Mouse (Mus musculus) heart, postnatal 10 days (tissue): Measurements from ENCODE around the gene Mrtfa. TPM values are rescaled to one million over a fixed set of nuclear protein-coding genes. Genes with fewer than 3 reads are reported as not detected.

Source experiments
- DNase-seq, 2 experiments: peaks; one replicate each; pipeline ENCODE4 v3.0.0; 2021
- intact Hi-C: fragments of 180-260 bp; cut with DNase I; formaldehyde crosslinking; loops from one replicate; pipeline ENCODE4 v1.15.1; 2025
- total RNA-seq, 2 experiments: library from RNA; stranded (reverse); gene quantifications; 2 replicates each; pipeline ENCODE4 v1.2.3; 2021

Mrtfa gene
- total RNA-seq, 2 experiments from 2014 or later = 16.1 to 17.2 TPM

DNA sequence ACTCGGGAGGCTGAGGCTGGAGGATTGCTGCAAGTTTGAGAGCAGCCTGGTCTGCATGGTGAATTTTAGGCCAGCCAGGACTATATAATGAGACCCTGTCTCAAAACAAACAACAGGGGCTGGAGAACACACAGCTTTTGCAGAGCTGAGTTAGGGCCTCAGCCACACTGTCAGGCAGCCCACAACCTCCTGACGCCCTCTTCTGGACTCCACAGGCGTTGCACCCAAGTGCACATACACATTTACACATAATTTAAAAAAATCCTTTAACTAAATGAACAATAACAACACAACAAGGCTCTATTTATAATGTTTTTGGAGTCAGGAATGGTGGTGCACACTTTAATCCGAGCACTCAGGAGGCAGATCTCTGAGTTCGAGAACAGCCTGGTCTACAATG is 7.9 kb upstream of the Mrtfa start:
- intact Hi-C loops = no loop called here
- DNase-seq = no peak

DNA sequence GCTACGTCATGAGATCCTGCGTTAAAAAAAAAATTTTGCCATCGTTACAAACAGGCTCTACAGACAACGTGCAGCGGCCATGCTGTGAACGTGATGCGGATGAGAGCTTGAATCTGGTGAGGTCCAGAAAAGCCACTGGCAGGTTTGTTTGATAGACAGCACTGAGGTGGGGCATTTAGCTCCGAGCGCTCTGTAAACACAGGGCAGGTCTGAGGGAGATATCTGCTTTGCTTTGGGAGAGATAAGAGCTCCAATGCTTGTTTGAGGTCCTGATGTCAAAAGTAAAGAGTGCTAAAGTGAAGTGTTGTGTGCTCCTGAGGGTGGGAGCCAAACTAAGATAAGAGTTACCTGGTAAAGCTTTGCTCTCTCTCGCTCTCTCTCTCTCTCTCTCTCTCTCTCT is 6.6 kb upstream of the Mrtfa start:
- DNase-seq = no peak
- intact Hi-C loops = no loop called here

- no peak for DNase-seq
- intact Hi-C loops = no loop called here
These were observed 4.9 kb upstream of the Mrtfa start for GRCm38 (mm10) chr15:81195447-81195846.

GRCm38 (mm10) chr15:81194791-81195190 is 4.2 kb upstream of the Mrtfa start:
- DNase-seq = no peak
- intact Hi-C loops = no loop called here

DNA sequence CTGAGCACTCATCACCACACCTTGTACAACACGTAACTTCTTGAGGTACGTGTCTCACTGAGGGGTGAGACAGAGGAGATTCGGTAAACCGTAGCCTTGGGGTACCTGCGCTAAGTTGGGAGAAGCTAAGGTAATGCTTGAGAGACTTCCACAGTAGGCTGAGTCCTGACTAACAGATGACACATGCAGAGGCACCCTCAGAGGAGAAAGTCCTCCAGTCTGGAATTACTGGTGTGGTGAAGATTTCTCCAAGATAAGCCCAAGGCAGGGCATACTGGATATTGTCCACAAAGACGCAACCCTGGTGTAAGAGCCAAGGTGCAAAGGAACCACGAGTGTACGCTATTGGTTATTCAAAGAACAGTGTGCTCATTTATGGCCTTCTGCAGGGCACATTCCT is 2.3 kb upstream of the Mrtfa start:
- intact Hi-C loops = no loop called here
- no peak for DNase-seq

DNA sequence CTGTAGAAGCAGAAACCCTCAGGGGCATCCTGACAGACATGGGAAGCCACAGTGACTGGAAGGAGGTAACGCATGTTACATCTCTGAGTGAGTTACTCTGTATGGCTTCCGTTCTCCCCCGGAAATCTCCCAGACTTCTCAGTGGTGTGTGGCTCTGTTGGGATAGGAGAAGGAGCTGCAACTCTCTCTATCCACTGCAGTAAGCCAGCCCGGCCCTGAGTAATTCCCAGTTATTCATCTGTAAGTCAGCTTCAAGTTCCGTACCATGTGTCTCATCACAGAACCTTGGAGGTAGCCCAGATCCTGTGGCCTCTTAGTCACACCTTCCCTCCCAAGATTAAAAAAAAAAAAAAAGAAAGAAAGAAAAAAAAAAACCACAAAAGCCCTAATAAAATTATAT is 1.8 kb upstream of the Mrtfa start:
- DNase-seq = no peak
- intact Hi-C loops = no loop called here

DNA sequence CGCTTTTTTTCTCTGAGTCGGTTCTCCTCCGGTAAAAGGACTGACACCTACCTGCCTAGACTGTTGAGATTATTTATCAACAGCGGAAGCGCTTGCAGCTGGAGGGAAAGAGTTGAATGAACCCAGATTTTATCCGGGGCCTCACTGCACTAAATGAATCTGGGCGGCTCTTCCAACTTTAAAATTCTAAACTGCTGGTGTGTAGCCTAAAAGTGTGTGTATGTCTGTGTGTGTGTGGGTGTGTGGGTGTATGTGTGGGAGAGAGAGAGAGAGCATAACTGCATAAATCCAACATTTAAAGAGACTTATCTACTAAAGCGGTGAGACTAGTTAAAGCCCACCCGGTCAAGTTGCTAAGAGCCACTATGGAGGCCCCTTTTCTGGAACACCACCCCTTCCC is 746 bp upstream of the Mrtfa start:
- no peak for DNase-seq
- intact Hi-C loops = no loop called here

- DNase-seq = peak in 1 of 2 experiments; percentile 37
- intact Hi-C loops = no loop called here
These were observed 437 bp downstream of the Mrtfa start for GRCm38 (mm10) chr15:81190011-81190629.

GRCm38 (mm10) chr15:81189061-81189460 is 1.5 kb downstream of the Mrtfa start:
- DNase-seq = peak in 1 of 2 experiments; percentile 33
- intact Hi-C loops = no loop called here

- intact Hi-C loops = no loop called here
- DNase-seq = no peak
These were observed 5.6 kb downstream of the Mrtfa start for GRCm38 (mm10) chr15:81184913-81185312.

DNA sequence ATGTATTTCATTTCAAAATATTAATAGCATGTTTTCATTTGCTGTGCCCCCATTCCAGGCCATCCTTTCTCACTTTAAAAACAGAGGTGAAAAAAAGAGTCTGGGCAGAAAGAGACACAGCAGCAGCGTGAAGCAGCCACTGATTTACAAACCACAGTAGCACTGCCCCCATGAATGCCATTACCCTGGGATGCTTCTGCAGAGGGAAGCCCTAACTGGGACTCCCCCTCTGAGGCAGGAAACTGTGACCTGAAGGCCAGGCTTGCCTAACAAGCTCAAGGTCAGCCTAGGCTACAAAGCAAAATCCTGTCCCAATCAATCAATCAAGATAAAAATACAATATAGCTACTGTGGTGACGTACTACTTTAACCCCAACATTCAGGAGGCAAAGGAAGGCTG is 9.3 kb downstream of the Mrtfa start:
- no peak for DNase-seq
- intact Hi-C loops = no loop called here

- DNase-seq = no peak
- intact Hi-C loops = no loop called here
These were observed 11.0 kb downstream of the Mrtfa start for GRCm38 (mm10) chr15:81179523-81179922.

DNA sequence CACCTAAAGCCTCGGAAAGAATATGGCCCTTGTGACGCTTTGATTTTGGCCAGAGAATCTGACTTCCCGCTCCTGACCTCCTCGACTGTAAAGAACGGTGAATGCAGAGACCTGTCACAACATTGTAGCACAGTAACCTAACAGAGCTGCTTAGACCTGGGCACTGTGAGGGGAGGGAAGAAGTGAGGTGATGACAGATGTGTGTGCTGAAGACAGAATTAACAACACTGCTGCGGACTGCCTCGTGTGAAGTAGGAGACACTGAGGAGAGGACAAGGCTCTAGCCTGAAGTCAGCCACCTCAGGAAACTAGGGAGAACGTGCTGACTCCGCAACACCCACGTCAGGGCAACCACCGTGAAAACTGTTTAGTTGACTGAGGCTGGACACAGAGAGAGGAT is 11.9 kb downstream of the Mrtfa start:
- intact Hi-C loops = no loop called here

GRCm38 (mm10) chr15:81177860-81178259 is 12.7 kb downstream of the Mrtfa start:
- DNase-seq = no peak
- intact Hi-C loops = no loop called here

More for the DNA sequence above, 11.9 kb downstream of the Mrtfa start:
- no peak for DNase-seq

DNA sequence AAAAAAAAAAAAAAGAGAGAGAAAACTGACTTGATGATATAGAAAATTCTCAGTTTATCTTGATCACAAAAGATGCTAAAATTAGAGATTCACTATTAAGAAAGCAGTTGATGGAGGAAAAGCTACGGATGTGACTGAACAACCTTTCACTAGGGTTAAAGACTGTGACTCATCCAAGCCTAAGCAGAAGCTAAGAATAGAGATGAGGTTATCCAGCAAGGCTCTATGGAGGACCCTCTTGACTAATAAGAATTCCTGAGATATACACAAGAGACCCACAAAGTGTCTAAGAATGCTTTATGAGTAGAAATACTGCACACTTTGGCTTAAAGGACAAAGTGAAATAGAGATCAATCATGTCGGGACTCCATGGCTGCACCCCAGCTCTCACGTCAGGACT is 14.9 kb downstream of the Mrtfa start:
- intact Hi-C loops = no loop called here

GRCm38 (mm10) chr15:81172259-81172658 is 18.3 kb downstream of the Mrtfa start:
- intact Hi-C loops = no loop called here
- no peak for DNase-seq

More for the DNA sequence above, 14.9 kb downstream of the Mrtfa start:
- DNase-seq = no peak

GRCm38 (mm10) chr15:81168735-81169134 is 21.8 kb downstream of the Mrtfa start:
- intact Hi-C loops = no loop called here
- no peak for DNase-seq

DNA sequence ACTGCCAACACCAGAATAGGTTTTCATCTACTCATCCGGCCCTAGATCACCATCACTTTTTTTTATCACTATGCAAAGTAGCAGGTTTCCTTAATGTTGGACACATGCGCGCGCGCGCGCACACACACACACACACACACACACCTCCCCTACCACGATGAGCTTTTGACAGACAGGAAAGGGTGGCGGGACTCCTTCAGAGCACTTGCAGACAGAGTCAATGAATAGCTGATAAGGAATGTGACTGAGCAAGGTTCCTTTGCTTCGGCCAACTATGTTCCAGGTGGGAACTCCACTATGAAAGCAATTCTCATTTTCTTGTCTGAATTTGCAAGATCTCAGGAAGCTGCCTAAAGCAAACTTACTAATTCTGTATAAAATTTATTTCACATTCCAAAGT is 22.7 kb downstream of the Mrtfa start:
- no peak for DNase-seq
- intact Hi-C loops = no loop called here

GRCm38 (mm10) chr15:81166291-81166690 is 24.3 kb downstream of the Mrtfa start:
- DNase-seq = no peak
- intact Hi-C loops = no loop called here

- intact Hi-C loops = no loop called here
- peak in 1 of 2 experiments; percentile 20 for DNase-seq
These were observed 25.8 kb downstream of the Mrtfa start for GRCm38 (mm10) chr15:81164560-81165310.

GRCm38 (mm10) chr15:81161571-81161970 is 29.0 kb downstream of the Mrtfa start:
- no peak for DNase-seq
- intact Hi-C loops = no loop called here

- no peak for DNase-seq
- intact Hi-C loops = no loop called here
These were observed 29.9 kb downstream of the Mrtfa start for GRCm38 (mm10) chr15:81160677-81161076.
